Mouse (Mus musculus) left cerebral cortex, postnatal 36 days (tissue): ENCODE measurements at regions not wholly inside any gene's neighbourhood (a gene's known extent, or its start where the extent isn't known, plus 50 kb on each side); places are given as distances from the start of the nearest gene placed in this dataset.
A peak's percentile ranks its signal among the peaks of the same experiment; 100 is the strongest.

Experiments used
- DNase-seq, 2 experiments: peaks; one replicate each; pipeline ENCODE4 v3.0.0; 2021 to 2022; ENCODE audit warnings: low spot score in 2 of 2, mixed read lengths in 1 of 2
- intact Hi-C: fragments of 180-260 bp; cut with DNase I; formaldehyde crosslinking; loops from one replicate; pipeline ENCODE4 v1.15.1; 2025

GRCm38 (mm10) chr8:128078740-128079139 lies 279.7 kb upstream of the Nrp1 start:
- intact Hi-C loops, result no loop called here
- no peak for DNase-seq

- no peak for DNase-seq
- intact Hi-C loops, result no loop called here
Observed at GRCm38 (mm10) chr8:128085800-128086199, 272.6 kb upstream of the Nrp1 start.

- no peak for DNase-seq
- intact Hi-C loops, result no loop called here
Observed at GRCm38 (mm10) chr8:128087500-128087899, 270.9 kb upstream of the Nrp1 start.

- intact Hi-C loops, result no loop called here
- DNase-seq, result no peak
Observed at GRCm38 (mm10) chr8:128092826-128093225, 265.6 kb upstream of the Nrp1 start.

GRCm38 (mm10) chr8:128095451-128095850 lies 263.0 kb upstream of the Nrp1 start:
- DNase-seq, result no peak
- intact Hi-C loops, result no loop called here

- intact Hi-C loops, result no loop called here
Observed at GRCm38 (mm10) chr8:128097601-128098000, 260.8 kb upstream of the Nrp1 start.

GRCm38 (mm10) chr8:128103380-128103779 lies 255.0 kb upstream of the Nrp1 start:
- no peak for DNase-seq
- intact Hi-C loops, result no loop called here

More at GRCm38 (mm10) chr8:128097601-128098000, 260.8 kb upstream of the Nrp1 start:
- no peak for DNase-seq

GRCm38 (mm10) chr8:128106569-128106968 lies 251.8 kb upstream of the Nrp1 start:
- intact Hi-C loops, result no loop called here
- DNase-seq, result no peak

- intact Hi-C loops, result no loop called here
- DNase-seq, result no peak
Observed at GRCm38 (mm10) chr8:128107041-128107440, 251.4 kb upstream of the Nrp1 start.

- DNase-seq, result no peak
- intact Hi-C loops, result no loop called here
Observed at GRCm38 (mm10) chr8:128109036-128109435, 249.4 kb upstream of the Nrp1 start.

GRCm38 (mm10) chr8:128111132-128111531 lies 247.3 kb upstream of the Nrp1 start:
- DNase-seq, result no peak
- intact Hi-C loops, result no loop called here

- intact Hi-C loops, result no loop called here
- no peak for DNase-seq
Observed at GRCm38 (mm10) chr8:128113116-128113515, 245.3 kb upstream of the Nrp1 start.

GRCm38 (mm10) chr8:128141290-128141966 lies 217.0 kb upstream of the Nrp1 start:
- no peak for DNase-seq
- intact Hi-C loops, result no loop called here

GRCm38 (mm10) chr8:128148351-128148942 lies 210.0 kb upstream of the Nrp1 start:
- intact Hi-C loops, result no loop called here
- DNase-seq, result no peak

GRCm38 (mm10) chr8:128155604-128156003 lies 202.8 kb upstream of the Nrp1 start:
- intact Hi-C loops, result no loop called here
- no peak for DNase-seq

GRCm38 (mm10) chr8:128156221-128156620 lies 202.2 kb upstream of the Nrp1 start:
- intact Hi-C loops, result no loop called here
- no peak for DNase-seq

GRCm38 (mm10) chr8:128162857-128163256 lies 195.5 kb upstream of the Nrp1 start:
- intact Hi-C loops, result loop anchor here (10.0 kb wide), 1 partner anchor 248 kb away; no protein-coding TSS in a partner anchor
- DNase-seq, result no peak

GRCm38 (mm10) chr8:128164976-128165375 lies 193.4 kb upstream of the Nrp1 start:
- peak; percentile 61 to 72 for DNase-seq
- intact Hi-C loops, result loop anchor here (10.0 kb wide), 1 partner anchor 250 kb away; no protein-coding TSS in a partner anchor

GRCm38 (mm10) chr8:128165591-128165990 lies 192.8 kb upstream of the Nrp1 start:
- intact Hi-C loops, result loop anchor here (10.0 kb wide), 1 partner anchor 251 kb away; no protein-coding TSS in a partner anchor
- DNase-seq, result no peak

- intact Hi-C loops, result loop anchor here (10.0 kb wide), 1 partner anchor 251 kb away; no protein-coding TSS in a partner anchor
- DNase-seq, result no peak
Observed at GRCm38 (mm10) chr8:128166097-128166496, 192.3 kb upstream of the Nrp1 start.

GRCm38 (mm10) chr8:128168819-128169218 lies 189.6 kb upstream of the Nrp1 start:
- intact Hi-C loops, result loop anchor here (10.0 kb wide), 1 partner anchor 254 kb away; no protein-coding TSS in a partner anchor

More at GRCm38 (mm10) chr8:128168819-128169218, 189.6 kb upstream of the Nrp1 start:
- DNase-seq, result peak in 1 of 2 experiments; percentile 33
